Mouse (Mus musculus): Measurements from ENCODE around the gene Znhit1.

The Znhit1 gene

DNA sequence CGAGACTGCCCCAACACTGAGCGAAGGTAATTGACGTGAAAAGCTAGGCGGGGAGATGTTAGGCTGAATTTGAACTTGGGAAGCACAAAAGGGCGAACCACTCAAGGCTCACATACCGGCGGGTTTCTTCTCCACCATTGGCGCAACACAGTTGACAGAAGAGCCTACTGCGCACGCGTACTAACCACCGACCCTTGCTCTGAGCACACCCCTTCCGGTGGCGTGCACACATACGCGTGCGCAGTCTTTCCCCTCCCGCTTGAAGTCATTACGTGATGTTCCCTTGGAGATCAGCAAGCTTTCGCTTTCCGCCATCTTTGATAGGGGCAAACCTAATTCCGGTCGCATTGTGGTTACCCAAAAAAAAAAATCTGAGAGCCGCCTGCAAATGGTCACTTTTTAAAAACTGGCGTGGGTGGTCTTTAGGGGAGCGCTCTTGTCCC is 1.1 kb downstream of the Znhit1 start, which contains the start of gene Plod3:
TSS of gene Plod3 (plus strand) at position 325 of the 443 bp plus-strand sequence.
- DNase-seq (ENCODE audit: low spot score in 2 of 2): peak; percentile 95 to 96

- no peak for DNase-seq (ENCODE audit: low spot score in 2 of 2)
Measured at GRCm38 (mm10) chr5:136984828-136985227, 3.0 kb downstream of the Znhit1 start.

- DNase-seq (ENCODE audit: low spot score in 2 of 2): peak in 1 of 2 experiments; percentile 54
Measured at GRCm38 (mm10) chr5:136982338-136982930, 5.4 kb downstream of the Znhit1 start.

DNA sequence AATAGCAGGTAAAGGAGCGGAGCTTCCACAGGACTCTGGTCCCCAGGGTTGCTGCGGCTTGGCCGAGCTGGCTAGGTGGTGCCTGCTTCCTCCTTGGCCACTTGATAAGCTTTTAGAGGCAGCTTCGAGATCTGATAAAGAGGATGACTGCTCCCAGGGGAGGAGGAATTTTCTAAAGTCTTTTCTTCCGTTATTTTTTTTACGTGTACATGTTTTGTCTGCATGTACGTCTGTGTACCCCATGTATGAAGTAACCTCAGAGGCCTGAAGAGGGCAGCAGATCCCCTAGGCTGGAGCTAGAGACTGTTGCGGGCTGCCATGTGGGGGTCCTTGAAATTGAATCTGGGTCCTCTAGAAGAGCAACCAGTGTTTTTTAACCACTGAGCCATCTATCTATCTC is 6.8 kb downstream of the Znhit1 start:
- no peak for DNase-seq (ENCODE audit: low spot score in 2 of 2)

GRCm38 (mm10) chr5:136979762-136980161 is 8.1 kb downstream of the Znhit1 start:
- DNase-seq (ENCODE audit: low spot score in 2 of 2): no peak

DNA sequence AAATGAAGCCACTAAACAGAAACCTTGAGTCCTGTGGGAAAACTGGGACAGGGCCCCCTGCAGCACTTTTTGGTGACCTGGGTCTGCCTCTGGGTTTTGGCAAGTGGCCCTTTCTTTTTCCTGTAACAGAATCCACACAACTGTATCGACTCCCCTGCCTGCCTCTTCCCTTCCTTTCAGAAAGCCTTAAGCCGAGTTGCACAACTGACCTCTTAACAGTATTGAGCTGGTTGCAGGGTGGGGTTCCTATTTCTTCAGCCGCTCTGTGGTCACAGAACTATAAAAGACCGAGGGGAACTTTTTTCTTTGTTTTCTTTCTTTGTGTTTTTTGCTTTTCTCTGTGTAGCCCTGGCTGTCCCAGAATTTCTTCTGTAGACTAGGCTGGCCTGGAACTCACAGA is 10.1 kb downstream of the Znhit1 start:
- no peak for DNase-seq (ENCODE audit: low spot score in 2 of 2)

DNA sequence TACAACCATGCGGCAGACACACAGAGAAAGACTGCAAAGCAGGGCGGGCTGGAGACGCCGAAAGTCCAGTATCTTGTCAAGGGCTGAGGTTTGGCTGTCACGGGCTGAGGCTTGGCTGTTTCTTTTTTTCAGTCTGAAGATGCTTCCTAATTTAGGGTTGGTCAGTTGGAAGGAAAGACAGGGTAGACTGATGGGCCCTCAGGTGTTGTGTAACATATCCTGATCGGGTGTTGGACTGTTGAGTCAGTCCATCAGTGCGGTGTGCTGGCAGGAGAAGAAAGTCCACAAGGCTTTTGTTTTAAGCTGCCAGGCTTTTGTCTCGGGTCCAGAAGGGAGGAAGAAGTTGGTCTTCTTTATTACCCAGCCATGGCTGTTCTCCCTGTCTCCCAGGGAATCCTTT is 14.2 kb downstream of the Znhit1 start:
- DNase-seq (ENCODE audit: low spot score in 2 of 2): no peak

GRCm38 (mm10) chr5:136970703-136971102 is 17.1 kb downstream of the Znhit1 start:
- peak in 1 of 2 experiments; percentile 79 for DNase-seq (ENCODE audit: low spot score in 2 of 2)

DNA sequence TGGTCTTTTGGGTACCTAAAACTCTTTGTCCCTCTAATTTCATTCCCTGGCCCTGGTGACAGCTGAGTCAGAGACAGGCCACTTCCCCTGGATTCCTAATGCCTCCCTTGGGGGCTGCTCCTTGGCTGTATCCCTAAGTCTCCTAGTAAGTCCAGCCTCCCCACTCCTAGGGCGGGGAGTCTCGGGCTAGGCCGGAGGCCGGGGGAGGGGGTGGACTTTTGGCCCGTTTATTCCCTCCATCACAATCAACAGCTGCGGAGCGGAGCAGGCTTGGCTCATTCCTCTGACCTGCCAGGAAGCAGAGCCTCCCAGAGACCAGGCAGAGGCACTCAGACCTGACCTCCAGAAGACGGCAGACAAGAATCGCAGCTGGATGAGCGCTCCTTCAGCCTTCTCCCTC is 20.2 kb downstream of the Znhit1 start:
- no peak for DNase-seq (ENCODE audit: low spot score in 2 of 2)

DNA sequence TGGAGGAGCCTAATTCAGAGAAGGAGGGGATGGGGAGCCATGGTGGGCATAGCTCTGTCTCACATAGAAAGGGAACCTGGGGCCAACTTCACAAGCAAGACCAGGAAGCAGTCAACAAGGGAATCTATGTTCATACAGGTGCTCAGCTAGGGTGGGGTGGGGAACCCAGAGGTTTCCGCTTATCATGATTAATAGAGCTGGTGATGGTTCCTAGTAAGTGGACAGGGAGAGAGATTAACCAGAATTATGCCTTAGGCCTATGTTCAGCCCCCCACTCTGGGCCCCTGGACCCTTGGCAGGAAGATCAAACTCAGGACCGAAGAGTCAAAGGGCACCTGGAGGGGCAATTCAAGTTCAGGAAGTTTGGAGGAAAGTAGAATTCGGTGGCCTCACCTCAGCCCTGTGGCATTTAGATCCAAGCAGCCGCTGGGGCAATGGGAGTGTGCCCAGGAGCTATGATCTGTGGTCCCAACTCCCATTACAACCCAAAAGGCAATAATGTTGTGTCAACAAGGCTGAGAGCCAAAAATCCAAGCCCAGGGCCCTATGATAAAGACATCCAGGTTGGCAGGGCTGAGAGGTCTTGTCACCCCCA is 20.9 kb downstream of the Znhit1 start:
- DNase-seq (ENCODE audit: low spot score in 2 of 2): no peak

DNA sequence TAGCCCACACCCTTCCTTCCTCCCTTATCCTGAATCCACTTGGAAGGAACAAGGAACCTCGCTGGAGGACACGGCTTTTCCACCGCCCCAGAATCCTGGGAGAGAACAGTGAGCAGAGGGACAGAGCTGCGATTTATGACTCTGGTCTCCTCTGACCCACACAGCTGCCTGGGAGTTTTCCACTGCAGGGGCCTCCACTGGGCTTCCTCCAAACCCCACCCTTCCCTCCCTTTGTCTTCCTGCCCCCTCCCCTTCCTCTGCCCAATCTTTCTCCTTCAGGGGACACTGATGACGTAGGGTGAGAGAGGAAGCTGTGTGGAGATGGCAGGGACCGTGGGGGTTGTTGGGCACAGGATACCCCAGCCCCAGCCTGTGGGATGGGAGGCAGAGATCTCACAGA is 21.5 kb downstream of the Znhit1 start, which contains the start of gene Cldn15:
TSS of gene Cldn15 (plus strand) at position 286 of the 400 bp plus-strand sequence.
- DNase-seq (ENCODE audit: low spot score in 2 of 2): no peak

GRCm38 (mm10) chr5:136965686-136966085 is 22.1 kb downstream of the Znhit1 start:
- DNase-seq (ENCODE audit: low spot score in 2 of 2): no peak

DNA sequence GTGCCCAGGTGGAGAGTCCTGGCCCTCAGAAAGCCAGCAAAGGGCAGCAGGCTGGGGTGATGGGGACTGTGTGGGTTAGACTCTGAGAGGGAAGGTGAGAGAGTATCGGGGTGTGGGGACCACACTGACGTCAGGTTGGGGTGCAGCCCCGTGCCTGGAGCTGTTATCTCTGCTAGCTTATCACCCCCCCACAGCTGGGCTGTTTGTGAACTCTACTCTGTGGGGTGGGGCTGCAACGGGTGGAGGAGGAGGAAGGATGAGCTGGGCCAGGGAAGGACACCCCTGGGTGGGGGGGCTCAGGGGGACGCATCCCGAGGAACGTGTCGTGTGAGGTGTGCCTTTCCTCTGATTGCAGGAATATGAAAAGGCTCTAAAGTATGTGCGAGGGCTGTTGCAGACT is 22.6 kb downstream of the Znhit1 start:
- no peak for DNase-seq (ENCODE audit: low spot score in 2 of 2)

GRCm38 (mm10) chr5:136962966-136963540 is 24.8 kb downstream of the Znhit1 start:
- DNase-seq (ENCODE audit: low spot score in 2 of 2): no peak

GRCm38 (mm10) chr5:136962501-136962900 is 25.3 kb downstream of the Znhit1 start:
- DNase-seq (ENCODE audit: low spot score in 2 of 2): peak; percentile 62 to 75

DNA sequence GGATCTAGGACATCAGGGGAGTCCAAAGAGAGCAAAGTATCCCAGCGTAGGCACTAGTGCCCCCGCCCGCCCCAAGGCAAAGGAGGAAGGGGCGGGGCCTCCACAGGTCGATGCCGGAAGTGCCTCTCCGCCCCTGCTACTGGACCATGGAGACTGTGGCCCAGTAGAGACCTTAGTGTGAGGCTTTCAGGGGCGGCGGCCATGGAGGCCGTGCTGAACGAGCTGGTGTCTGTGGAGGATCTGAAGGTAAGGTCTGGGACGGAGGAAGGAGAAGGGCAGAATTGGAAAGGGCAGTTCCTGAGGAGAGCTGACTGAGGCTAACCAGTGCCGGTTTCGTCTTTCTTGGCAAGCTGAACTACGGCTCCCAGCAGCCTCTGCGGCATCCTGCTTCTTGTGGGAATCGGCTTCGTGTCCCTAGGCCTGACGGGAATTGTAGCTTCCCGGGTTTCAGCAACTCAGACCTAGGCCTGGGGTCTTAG is 25.8 kb downstream of the Znhit1 start:
- DNase-seq (ENCODE audit: low spot score in 2 of 2): peak; percentile 77 to 80

GRCm38 (mm10) chr5:136961334-136961982 is 26.4 kb downstream of the Znhit1 start:
- no peak for DNase-seq (ENCODE audit: low spot score in 2 of 2)

DNA sequence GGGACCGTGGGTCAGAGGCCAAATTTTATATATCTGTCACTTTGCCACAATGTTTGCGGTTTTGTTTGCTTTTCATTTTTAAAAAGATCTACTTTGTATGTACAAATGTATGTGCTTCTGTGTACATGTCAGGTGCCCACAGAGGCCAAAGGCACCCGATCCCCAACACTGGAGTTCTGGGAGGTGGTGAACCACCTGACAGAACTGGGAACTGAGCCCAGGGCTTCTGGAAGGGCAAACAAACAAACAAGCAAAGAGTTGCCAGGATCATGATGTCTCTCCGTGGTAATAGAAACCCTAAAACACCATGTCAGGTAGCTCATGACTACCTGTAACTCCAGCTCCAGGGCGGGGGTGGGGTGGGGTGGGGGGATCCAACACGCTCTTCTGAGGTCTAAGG is 27.8 kb downstream of the Znhit1 start:
- no peak for DNase-seq (ENCODE audit: low spot score in 2 of 2)

DNA sequence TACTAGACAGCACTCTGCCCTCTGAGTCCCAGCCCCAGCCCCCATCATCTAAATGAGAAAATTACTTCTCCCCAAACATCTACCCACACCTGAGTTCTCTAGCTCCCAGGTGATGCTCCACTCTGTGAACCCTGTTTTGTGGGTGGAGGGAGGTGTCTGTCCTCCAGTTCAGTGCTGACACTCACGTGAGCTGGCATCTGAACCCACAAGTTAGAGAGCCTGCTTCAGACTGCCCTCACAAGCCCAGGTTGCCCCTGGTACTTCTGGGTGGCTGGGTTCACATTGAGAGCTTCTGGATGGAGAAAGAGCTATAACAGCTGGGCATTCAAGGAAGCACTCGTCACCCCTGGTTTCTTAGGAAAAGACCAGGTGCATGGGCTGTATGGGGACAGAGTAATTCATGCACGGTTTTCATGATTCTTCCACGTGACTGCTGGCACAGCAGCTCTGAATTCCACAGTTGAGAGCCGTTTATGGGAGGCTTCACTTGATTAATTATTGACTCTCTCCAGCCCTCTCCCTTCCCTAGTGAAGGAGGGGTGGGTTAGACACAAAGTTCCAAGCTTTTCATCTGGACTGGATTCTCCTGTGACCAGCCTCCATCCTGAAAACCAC is 28.7 kb downstream of the Znhit1 start:
- DNase-seq (ENCODE audit: low spot score in 2 of 2): no peak

DNA sequence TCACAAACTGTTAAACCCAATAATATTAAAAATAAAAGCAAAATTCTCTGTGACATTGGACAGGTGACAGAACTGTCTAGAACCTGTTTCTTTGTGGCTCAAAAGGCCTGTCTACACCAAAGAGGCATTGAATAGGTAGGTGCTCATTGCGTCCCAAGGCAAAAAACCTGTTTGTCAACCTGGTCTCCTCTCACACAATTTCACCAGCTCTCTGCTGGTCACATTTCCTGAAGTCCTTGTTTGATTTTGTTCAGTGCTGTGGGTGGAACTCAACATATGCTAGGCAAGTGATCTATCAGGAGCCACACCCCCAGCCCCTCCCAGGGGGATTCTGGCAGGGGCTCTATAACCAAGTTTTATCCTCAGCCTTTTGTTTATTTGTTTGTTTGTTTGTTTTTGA is 30.6 kb downstream of the Znhit1 start:
- no peak for DNase-seq (ENCODE audit: low spot score in 2 of 2)

GRCm38 (mm10) chr5:136955622-136956021 is 32.2 kb downstream of the Znhit1 start:
- no peak for DNase-seq (ENCODE audit: low spot score in 2 of 2)

- no peak for DNase-seq (ENCODE audit: low spot score in 2 of 2)
Measured at GRCm38 (mm10) chr5:136953440-136953951, 34.3 kb downstream of the Znhit1 start.
